Mouse (Mus musculus): ENCODE data around the gene Erap1. TPM values are rescaled to one million over a fixed set of nuclear protein-coding genes. Genes with fewer than 3 reads are reported as not detected.
"Not testable (repeated sequence)": the region's sequence is repeated elsewhere in the genome, so short reads cannot be mapped to it uniquely, and the experiment has no call there.

The Erap1 gene
- polyA plus RNA-seq (2016; fragmentation: Nextera tagmentation; extraction: Ambion mirVana): 3.0 and 6.6 TPM in 2 replicates

GRCm38 (mm10) chr13:74638793-74639711, at the start of gene Erap1:
TSS of gene Erap1 (plus strand) at chr13:74639568.
- H3K9me3 ChIP-seq: no peaks in the 10 kb centered on the region
- H3K4me1 ChIP-seq: no peaks in the 10 kb centered on the region
- 0% methylated on average over 12 of the region's 12 CpGs for WGBS
- peak within 1 kb of the TSS; percentile 78 for H3K4me3 ChIP-seq
- no peaks in the 10 kb centered on the region for H3K36me3 ChIP-seq
- peak within 1 kb of the TSS; percentile 84 for H3K9ac ChIP-seq
- ATAC-seq (ENCODE audit: insufficient number of reproducible peaks, insufficient read depth, low FRiP score, low TSS enrichment): peak; percentile 44; the same call in 1 of the 2 replicates
- no peaks in the 10 kb centered on the region for H3K27me3 ChIP-seq
- peak within 1 kb of the TSS; percentile 91 for H3K27ac ChIP-seq
- H3K4me2 ChIP-seq (replicated peaks): peak within 1 kb of the TSS; percentile 67

GRCm38 (mm10) chr13:74591401-74591821, 48.0 kb upstream of the Erap1 start:
- H3K4me2 ChIP-seq (replicated peaks); H3K4me1 ChIP-seq; H3K36me3 ChIP-seq; H3K27me3 ChIP-seq; H3K9ac ChIP-seq; H3K27ac ChIP-seq; H3K4me3 ChIP-seq; ATAC-seq (ENCODE audit: insufficient number of reproducible peaks, insufficient read depth, low FRiP score, low TSS enrichment); H3K9me3 ChIP-seq: not testable (repeated sequence)
- WGBS: 63% methylated on average over 12 of the region's 12 CpGs

GRCm38 (mm10) chr13:74591828-74592227, 47.5 kb upstream of the Erap1 start:
- H3K9me3 ChIP-seq; H3K4me1 ChIP-seq; H3K4me3 ChIP-seq; H3K27ac ChIP-seq; H3K36me3 ChIP-seq; H3K4me2 ChIP-seq (replicated peaks); H3K9ac ChIP-seq; ATAC-seq (ENCODE audit: insufficient number of reproducible peaks, insufficient read depth, low FRiP score, low TSS enrichment); H3K27me3 ChIP-seq: not testable (repeated sequence)
- WGBS: 73% methylated on average over 2 of the region's 2 CpGs

- ATAC-seq (ENCODE audit: insufficient number of reproducible peaks, insufficient read depth, low FRiP score, low TSS enrichment); H3K4me1 ChIP-seq; H3K4me3 ChIP-seq; H3K27me3 ChIP-seq; H3K36me3 ChIP-seq; H3K9ac ChIP-seq; H3K27ac ChIP-seq; H3K9me3 ChIP-seq; H3K4me2 ChIP-seq (replicated peaks): not testable (repeated sequence)
- 84% methylated on average over 2 of the region's 2 CpGs for WGBS
Measured at GRCm38 (mm10) chr13:74597022-74597421, 42.3 kb upstream of the Erap1 start.

GRCm38 (mm10) chr13:74601776-74602175, 37.6 kb upstream of the Erap1 start:
- ATAC-seq (ENCODE audit: insufficient number of reproducible peaks, insufficient read depth, low FRiP score, low TSS enrichment): not testable (repeated sequence)

GRCm38 (mm10) chr13:74617163-74618019, 22.0 kb upstream of the Erap1 start:
- Histone ChIP-seq H3K27ac (peak overlapping the region; percentile 89), H3K4me3 (peak overlapping the region; percentile 49), H3K9ac (peak overlapping the region; percentile 44), H3K4me2 (replicated peaks) (peak overlapping the region; percentile 54)
- ATAC-seq (ENCODE audit: insufficient number of reproducible peaks, insufficient read depth, low FRiP score, low TSS enrichment): peak; percentile 96
- H3K9me3 ChIP-seq, H3K36me3 ChIP-seq, H3K27me3 ChIP-seq, H3K4me1 ChIP-seq: not testable (repeated sequence)
- 10% methylated on average over 22 of the region's 22 CpGs for WGBS

More at GRCm38 (mm10) chr13:74601776-74602175, 37.6 kb upstream of the Erap1 start:
- not testable (repeated sequence) for H3K4me1 ChIP-seq; H3K4me3 ChIP-seq; H3K27me3 ChIP-seq; H3K4me2 ChIP-seq (replicated peaks); H3K27ac ChIP-seq; H3K9ac ChIP-seq; H3K9me3 ChIP-seq
- H3K36me3 ChIP-seq: peaks cover 18% of the 10 kb centered on the region
- WGBS: 100% methylated on average over 1 of the region's 1 CpGs

- 65% methylated on average over 1 of the region's 1 CpGs for WGBS
- Histone ChIP-seq H3K36me3 (no peaks in the 10 kb centered on the region), H3K4me1 (no peaks in the 10 kb centered on the region), H3K27me3 (no peaks in the 10 kb centered on the region), H3K9me3 (no peaks in the 10 kb centered on the region), H3K4me3 (no peak overlapping the region), H3K4me2 (replicated peaks) (no peak overlapping the region), H3K9ac (no peak overlapping the region), H3K27ac (no peak overlapping the region)
- ATAC-seq (ENCODE audit: insufficient number of reproducible peaks, insufficient read depth, low FRiP score, low TSS enrichment): no peak
Measured at GRCm38 (mm10) chr13:74632327-74632726, 7.0 kb upstream of the Erap1 start.

- H3K4me1 ChIP-seq: no peaks in the 10 kb centered on the region
- no peak for ATAC-seq (ENCODE audit: insufficient number of reproducible peaks, insufficient read depth, low FRiP score, low TSS enrichment)
- no peak overlapping the region for H3K4me3 ChIP-seq
- no peak overlapping the region for H3K27ac ChIP-seq
- H3K9me3 ChIP-seq: no peaks in the 10 kb centered on the region
- H3K4me2 ChIP-seq (replicated peaks): no peak overlapping the region
- no peaks in the 10 kb centered on the region for H3K36me3 ChIP-seq
- WGBS: 86% methylated on average over 3 of the region's 3 CpGs
- H3K9ac ChIP-seq: no peak overlapping the region
- H3K27me3 ChIP-seq: no peaks in the 10 kb centered on the region
Measured at GRCm38 (mm10) chr13:74632857-74633256, 6.5 kb upstream of the Erap1 start.

GRCm38 (mm10) chr13:74639712-74640522, 549 bp downstream of the Erap1 start:
- Histone ChIP-seq H3K4me2 (replicated peaks) (peak overlapping the region; percentile 67), H3K4me1 (no peaks in the 10 kb centered on the region), H3K27ac (peak overlapping the region; percentile 91), H3K9me3 (no peaks in the 10 kb centered on the region), H3K36me3 (no peaks in the 10 kb centered on the region), H3K9ac (peak overlapping the region; percentile 84), H3K4me3 (peak overlapping the region; percentile 78), H3K27me3 (no peaks in the 10 kb centered on the region)
- under 1% methylated on average over 42 of the region's 49 CpGs for WGBS
- ATAC-seq (ENCODE audit: insufficient number of reproducible peaks, insufficient read depth, low FRiP score, low TSS enrichment): peak; percentile 89

- not testable (repeated sequence) for H3K9me3 ChIP-seq; H3K27ac ChIP-seq; H3K36me3 ChIP-seq; ATAC-seq (ENCODE audit: insufficient number of reproducible peaks, insufficient read depth, low FRiP score, low TSS enrichment); H3K27me3 ChIP-seq; H3K4me1 ChIP-seq
- 56% methylated on average over 3 of the region's 3 CpGs for WGBS
- Histone ChIP-seq H3K4me2 (replicated peaks) (peak overlapping the region; percentile 67), H3K4me3 (peak overlapping the region; percentile 78), H3K9ac (peak overlapping the region; percentile 84)
Measured at GRCm38 (mm10) chr13:74640523-74640920, 1.2 kb downstream of the Erap1 start.

Data from embryonic facial prominence, embryonic 12.5 days (tissue).